Mouse (Mus musculus) retina, postnatal 7 days (tissue): ENCODE data around the gene Hist1h3b.
"Not testable (repeated sequence)": the region's sequence is repeated elsewhere in the genome, so short reads cannot be mapped to it uniquely, and the experiment has no call there.

ENCODE experiments used
- DNase-seq: peaks from one replicate; pipeline ENCODE4 v3.0.0-alpha.2; 2012; ENCODE audit warnings: low read depth, low spot score

Gene Hist1h3b

DNA sequence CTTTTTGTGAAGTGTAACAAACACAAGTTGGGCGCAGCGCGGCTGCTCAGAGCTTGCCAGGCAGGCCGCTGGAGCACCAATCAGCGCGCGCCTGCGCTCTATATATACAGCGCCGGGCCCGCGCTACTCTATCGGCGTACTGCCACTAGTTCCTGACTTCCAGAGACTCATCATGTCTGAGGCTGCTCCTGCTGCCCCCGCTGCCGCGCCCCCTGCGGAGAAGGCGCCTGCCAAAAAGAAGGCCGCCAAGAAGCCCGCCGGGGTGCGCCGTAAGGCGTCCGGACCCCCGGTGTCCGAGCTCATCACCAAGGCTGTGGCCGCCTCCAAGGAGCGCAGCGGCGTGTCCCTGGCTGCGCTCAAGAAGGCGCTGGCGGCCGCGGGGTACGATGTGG is 13.4 kb upstream of the Hist1h3b start, which contains the start of gene Hist1h1c:
Hist1h1c (plus strand) TSS at position 132 of the 392 bp plus-strand sequence.
- DNase-seq, result peak; percentile 74

DNA sequence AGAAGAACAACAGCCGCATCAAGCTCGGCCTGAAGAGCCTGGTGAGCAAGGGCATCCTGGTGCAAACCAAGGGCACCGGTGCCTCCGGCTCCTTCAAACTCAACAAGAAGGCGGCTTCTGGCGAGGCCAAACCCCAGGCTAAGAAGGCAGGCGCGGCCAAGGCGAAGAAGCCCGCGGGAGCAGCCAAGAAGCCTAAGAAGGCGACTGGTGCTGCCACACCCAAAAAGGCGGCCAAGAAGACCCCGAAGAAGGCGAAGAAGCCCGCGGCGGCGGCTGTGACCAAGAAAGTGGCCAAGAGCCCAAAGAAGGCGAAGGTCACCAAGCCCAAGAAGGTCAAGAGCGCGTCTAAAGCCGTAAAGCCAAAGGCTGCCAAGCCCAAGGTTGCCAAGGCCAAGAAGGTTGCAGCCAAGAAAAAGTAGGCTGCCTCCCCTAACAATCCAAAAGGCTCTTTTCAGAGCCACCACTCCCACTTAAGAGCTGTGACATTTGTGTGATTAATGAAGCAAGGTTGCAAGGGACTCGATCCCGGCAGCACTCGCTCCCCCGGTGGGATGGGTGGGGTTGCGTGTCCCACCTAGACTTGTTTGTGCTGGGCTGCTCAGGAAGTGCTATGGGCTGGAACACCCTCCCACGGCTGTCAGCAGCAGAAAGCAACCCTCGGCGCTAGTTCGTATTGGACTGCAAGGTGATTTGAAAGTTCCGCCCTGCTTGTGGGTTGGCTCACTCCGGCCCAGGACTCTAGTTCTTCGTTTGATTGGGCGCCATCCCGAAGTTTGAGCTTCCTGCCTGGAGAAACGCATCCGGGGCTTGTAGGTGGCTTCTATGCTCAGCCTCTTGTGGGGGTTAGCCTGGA is 12.8 kb upstream of the Hist1h3b start:
- DNase-seq, result no peak

DNA sequence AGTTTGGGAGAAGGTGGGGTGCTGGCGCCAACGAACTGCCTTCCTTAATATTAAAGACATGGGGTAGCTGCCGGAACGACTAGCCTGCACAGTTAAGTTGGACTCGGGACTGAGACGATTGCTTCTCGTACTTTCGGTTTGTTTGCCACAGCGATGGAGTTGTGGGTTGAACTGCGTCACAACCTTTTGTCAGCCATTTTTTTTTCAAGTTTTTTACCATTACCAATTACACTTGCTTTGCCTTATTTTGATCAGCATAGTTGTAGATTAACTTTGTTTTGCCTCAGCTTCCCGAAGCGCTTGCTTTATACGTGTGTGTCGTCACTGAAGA is 12.2 kb upstream of the Hist1h3b start:
- no peak for DNase-seq

DNA sequence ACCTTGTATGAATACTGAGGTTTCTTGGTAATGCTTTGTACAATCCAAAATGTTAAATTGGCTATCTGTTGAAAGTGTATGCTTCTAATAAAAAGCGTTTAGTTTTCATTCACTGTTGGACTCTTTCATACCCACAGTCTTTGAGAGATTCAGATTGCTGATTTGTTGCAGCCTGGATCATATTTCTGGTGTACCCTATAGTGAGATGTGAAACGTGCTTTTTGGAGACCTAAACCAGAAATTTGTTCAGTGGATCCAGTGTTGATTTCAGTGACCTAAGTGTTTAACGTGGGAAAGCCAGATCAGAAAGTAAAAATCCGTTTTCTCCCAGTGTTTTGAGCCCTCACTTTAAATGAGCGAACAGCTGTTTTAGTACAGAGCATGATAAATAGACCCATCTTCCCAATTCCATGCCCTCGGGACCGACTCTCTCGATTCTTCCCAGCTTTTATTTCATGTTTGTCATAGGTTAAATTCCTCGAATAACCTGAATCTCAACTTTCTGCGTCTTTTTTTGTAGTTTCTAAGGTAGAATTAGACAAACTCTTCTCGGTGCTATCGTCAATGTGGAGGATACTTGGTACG is 11.7 kb upstream of the Hist1h3b start:
- DNase-seq, result no peak

DNA sequence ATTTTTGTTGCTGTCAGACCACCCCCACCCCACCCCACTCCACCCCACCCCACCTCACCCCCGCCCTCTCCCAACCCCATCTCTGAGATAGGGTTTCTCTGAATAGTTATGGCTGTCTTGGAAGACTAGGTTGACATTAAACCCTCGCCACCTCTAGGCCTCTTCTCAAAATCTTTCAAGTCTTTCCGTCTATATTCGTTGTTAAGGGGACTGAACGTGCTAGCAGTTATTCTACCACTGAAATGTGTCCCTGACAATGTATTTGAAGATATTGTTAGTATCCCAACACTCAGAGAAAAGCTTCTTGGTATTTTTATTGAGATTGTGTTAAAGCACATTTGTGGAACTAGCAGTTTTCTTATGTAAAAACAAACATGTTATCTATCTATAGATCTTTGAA is 11.2 kb upstream of the Hist1h3b start:
- DNase-seq, result no peak

DNA sequence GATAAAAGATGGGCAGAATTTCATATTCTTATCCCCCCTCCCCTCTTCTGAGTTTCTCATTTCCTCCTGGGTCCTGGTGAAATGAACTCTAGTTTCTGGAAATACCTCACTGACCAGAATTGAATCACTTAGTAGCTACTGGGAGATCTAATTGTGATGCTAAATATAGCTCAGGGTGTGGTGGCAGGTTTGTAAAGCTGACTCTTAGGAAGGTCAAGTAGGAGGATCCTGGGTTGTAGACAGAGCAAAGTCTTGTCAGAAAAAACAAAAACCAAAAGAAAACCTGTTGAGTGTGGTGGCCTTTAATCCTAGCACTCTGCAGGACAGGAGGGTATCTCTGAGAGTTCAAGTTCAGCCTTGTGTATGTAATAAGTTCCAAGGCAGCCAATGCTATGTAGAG is 10.1 kb upstream of the Hist1h3b start:
- no peak for DNase-seq

DNA sequence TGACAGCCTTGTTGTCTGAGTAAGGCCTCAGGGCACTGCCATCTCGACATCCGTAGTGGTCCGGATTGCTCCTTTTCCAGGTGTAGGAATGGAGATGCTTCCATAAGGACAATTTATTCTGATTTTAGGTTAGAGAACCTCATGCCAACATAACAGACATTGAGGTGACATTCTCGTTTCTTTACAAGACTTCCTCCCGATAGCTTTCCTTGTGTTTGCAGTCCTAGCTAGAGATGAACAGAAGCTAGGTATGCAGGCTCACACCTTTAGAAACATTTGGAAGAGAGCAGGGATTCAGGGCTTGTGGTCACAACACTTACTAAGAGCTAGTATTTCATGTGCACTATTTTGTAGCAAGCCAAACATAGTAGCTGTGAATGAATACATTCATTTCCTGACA is 8.9 kb upstream of the Hist1h3b start:
- no peak for DNase-seq

DNA sequence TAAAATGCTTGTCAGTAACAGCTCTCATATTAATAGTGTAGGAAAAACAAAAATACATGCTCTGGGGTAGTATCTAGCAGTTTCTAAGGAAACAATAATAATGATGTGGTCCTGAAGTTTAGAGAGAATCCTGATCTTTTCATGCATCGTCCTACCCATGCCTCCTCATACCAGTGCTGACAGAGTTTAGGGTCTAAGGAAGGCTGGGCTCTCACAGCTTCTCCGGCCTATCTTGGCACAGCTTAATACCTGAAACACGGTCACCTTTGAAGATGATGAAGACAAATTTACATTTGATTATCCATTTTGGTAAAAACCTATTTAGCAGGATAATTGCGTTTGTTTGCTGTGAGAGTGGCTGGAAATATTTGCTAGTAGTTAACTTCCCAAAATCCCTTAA is 8.1 kb upstream of the Hist1h3b start:
- DNase-seq, result no peak

DNA sequence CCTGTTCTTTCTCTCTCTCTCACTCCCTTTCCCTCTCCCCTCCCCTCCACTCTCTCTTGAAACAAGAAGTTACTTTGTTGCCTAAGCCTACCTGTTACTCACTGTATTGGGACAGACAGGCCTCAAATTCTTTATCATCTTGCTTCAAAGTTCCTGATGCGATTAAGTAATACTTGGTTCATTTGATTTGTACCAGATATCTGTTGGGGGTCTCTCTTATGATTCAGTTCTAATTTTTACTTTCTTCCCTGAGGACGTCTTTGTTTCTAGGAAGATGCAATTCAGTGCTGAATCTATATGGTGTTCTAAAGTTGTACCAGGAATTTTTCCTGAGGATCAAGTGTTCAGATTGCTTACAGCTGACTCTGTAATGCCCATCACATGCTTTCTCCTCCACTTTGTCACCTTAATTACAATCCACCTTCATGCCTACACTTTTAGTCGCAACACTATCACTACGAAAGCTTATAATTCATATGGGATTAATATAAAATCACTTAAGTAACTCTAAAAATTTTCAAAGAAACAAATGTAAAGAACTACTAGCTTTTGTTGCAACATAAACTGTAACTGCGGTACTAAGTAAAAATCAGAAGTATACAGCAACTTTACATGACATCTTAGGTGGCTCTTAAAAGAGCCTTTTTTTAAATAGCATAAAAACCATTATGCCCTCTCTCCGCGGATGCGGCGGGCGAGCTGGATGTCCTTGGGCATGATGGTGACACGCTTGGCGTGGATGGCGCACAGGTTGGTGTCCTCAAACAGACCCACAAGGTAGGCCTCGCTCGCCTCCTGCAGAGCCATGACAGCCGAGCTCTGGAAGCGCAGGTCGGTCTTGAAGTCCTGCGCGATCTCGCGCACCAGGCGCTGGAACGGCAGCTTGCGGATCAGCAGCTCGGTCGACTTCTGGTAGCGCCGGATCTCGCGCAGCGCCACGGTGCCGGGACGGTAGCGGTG is 7.4 kb upstream of the Hist1h3b start:
- no peak for DNase-seq

DNA sequence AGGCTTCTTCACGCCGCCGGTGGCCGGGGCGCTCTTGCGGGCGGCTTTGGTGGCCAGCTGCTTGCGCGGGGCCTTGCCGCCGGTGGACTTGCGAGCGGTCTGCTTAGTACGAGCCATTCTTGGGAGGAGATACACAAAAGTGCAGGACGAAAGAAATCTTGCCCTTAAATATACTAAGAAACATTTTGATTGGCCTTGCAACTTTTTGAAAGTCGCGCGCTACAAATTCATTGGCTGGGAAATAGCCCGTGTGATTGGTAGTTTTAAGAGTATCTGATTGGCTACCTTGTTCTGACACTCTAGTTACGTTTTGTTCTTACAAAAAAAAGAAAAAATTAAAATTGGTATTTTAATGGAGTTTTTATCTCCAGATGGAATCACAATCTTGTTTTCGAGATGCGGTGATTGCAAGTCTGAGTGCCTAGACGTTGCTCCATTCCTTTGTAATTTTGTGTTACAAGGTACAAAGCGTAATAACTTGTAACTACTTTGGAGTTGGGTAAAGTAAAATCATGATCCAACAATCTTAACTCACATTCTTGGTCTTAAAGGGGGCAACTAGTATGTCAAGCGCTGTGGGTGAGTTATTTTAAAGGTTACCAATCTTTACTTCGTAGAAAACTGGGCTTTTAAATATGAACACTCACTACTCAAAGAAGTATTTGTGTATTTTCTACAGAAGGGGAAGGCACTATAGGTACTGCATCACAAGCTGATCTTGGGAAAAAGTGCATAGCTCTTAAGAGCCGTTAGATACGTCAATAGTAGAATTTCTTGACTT is 6.5 kb upstream of the Hist1h3b start, which contains the start of gene Hist1h3c:
Hist1h3c (minus strand) TSS at position 222 of the 781 bp plus-strand sequence.
- no peak for DNase-seq

DNA sequence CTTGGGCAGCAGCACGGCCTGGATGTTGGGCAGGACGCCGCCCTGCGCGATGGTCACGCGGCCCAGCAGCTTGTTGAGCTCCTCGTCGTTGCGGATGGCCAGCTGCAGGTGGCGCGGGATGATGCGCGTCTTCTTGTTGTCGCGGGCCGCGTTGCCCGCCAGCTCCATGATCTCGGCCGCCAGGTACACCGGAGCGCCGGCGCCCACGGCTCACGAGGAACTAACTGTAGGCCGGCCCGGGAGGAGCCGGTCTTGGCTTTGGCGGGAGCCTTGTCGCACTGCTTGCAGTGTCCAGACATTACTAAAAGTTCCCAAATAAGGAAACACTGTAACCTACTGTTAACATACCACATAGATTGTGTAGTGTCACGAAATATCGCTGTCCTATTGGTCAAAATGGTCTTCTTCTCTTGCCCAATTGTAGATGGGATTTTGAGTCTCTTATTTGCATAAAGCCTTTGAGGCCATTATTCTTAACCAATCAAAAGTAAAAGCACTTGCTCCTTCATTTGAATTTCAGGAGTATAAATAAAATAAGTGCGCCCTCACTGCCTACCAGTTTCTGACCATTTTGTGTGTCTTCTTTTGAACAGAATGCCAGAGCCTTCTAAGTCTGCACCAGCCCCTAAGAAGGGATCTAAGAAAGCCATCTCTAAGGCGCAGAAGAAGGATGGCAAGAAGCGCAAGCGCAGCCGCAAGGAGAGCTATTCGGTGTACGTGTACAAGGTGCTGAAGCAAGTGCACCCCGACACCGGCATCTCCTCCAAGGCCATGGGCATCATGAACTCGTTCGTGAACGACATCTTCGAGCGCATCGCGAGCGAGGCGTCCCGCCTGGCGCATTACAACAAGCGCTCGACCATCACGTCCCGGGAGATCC is 5.6 kb upstream of the Hist1h3b start, which contains the start of gene Hist1h2bb:
Hist1h2bb (plus strand) TSS at position 534 of the 880 bp plus-strand sequence.
- not testable (repeated sequence) for DNase-seq

DNA sequence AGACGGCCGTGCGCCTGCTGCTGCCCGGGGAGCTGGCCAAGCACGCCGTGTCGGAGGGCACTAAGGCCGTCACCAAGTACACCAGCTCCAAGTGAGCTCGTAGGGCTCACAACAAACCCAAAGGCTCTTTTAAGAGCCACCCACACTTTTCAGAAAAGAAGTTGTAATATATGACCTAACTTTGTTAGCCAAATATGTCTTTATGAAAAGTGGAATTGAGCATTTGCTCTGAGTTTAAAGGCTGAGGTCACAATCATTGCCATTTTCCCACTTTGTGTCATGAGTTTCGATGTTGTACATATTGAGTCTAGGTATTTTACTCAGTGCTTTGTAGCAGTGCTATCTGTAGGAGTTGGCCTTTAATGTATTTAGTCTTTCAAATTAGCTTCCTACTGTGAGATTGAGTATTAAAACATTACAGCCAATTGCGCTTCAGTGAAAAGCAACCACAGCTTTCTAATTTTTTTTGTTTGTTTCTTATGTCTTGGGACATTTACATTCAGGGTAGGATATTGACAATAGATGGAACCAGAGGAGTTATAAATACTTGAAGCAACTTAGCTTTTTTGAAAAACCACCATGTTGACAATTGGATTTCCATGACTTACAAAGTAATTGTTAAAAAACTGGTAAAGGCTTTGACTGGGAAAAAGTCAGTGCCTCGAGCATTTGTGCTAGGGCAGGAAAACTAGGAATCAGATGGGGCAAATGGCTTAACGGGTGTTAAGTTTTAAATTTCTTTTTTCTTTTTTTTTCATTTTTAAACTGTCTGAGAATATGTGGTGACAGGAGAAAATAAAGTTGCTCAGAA is 4.8 kb upstream of the Hist1h3b start:
- no peak for DNase-seq

DNA sequence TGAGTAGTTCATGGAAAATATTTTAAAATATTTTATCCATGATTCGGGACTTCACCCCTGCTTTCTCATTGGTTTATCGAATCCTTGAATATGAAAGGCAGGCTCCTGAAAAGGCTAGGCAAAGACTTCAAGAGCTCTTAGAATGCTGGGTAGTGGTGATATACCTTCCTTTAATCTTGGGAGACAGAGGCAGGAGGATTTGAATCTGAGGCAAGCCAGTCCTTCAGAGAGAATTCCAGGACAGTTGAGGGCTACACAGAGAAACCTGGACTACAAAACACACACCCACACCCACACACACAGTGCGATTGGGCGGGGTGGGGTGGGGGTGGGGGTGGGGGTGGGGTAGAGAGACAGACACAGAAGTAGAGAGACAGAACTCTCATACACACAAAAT is 4.2 kb upstream of the Hist1h3b start:
- no peak for DNase-seq

DNA sequence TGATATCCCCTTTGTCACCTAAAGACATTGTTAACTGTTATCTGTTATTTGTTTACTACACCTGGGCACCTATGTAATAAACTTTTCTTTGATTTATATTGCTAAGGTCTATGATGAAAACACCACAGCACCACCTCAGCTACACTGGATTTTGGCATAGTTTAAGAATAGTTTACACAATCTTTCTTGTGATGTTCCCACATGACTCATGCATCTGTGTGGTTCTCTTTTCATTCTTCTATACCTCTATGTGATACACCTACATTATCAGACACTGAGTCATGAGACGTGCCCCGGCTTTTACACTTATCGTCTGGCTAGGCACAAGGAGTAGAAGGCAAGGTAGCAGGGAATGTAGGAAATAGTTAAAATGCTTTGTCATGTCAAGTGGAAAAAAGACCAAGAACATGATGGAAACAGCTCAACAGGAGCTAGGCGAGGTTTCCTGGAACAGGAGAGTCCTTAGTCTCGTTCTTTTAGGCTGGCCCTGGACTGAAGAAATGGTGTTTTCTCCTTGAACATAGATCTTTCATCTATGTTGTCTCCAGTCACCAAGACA is 2.4 kb upstream of the Hist1h3b start:
- DNase-seq, result no peak

DNA sequence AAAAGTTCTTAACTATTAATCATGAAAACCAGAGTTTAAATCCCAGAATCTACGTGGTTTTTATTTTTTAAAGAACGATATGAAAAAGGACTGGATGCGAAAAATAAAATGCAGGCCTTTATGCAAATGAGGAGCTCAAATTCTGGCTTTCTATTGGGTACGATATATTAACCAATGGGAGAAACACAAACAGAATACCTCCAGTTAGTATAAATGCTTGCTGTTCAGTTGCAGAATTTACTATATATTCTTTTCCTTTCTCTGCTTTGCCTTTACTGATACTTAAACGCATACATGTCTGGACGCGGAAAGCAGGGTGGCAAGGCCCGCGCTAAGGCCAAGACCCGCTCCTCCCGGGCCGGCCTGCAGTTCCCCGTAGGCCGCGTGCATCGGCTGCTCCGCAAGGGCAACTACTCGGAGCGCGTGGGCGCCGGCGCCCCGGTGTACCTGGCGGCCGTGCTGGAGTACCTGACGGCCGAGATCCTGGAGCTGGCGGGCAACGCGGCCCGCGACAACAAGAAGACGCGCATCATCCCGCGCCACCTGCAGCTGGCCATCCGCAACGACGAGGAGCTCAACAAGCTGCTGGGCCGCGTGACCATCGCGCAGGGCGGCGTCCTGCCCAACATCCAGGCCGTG is 1.1 kb upstream of the Hist1h3b start, which contains the start of gene Hist1h2ab:
Hist1h2ab (plus strand) TSS at position 288 of the 639 bp plus-strand sequence.
- DNase-seq, result not testable (repeated sequence)

DNA sequence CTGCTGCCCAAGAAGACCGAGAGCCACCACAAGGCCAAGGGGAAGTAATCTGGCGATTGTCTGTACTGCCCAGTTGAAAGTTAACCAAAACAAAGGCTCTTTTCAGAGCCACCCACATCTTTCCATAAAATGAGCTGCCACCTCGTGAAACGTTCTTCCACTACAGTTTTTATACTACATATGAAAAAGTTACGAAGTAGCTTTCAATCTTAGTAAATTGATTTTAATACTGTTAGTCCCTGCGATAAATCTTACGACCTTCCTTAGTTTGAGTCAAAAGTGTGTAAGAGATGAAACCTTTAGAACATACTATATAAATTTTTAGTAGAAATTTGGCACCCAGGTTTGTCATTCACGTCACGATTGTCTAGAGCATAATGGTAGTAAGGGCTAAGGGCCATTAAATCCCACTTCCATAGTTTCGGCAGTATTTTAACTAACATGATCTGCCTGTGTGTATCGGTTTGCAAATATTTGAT is 550 bp upstream of the Hist1h3b start:
- DNase-seq, result no peak

DNA sequence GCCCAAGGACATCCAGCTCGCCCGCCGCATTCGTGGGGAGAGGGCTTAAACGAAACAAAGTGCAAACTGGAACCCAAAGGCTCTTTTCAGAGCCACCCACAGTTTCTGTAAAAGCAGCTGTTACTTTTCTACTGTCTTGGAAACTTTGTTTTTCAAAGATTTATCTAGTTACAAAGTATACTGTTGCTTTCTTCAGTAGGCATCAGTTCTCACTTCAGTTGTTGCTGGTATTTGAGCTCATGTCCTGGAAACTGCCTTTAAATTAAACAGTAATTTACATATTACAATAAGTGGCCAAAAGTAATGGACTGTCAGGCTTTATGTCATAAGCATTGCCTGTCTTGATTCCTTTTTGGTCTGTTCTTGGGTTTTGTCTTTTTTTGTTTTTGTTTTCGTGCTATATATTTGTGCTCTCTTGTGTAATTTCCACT is 690 bp downstream of the Hist1h3b start:
- no peak for DNase-seq
